Mouse (Mus musculus) neural tube, embryonic 11.5 days (tissue): Measurements from ENCODE around the gene Pcnx4. TPM values are rescaled to one million over a fixed set of nuclear protein-coding genes. Genes with fewer than 3 reads are reported as not detected.

Experiments
- ATAC-seq: fragments of 200-750 bp; cut with Nextera tagmentation; 2 replicates; pipeline ENCODE4 v1.8.0; 2017; ENCODE audit warnings: moderate number of reproducible peaks, mild to moderate bottlenecking, moderate TSS enrichment, moderate library complexity; ENCODE audit not compliant: insufficient read depth, low FRiP score, low TSS enrichment
- DNase-seq: peaks from one replicate; pipeline ENCODE4 v3.0.0-alpha.2; 2015; ENCODE audit warnings: low spot score
- H3K27ac ChIP-seq: fragments of 300-500 bp; sonication (generic); 2 replicates; pipeline ENCODE4 v1.5.1; 2014; ENCODE audit warnings: low read depth, mild to moderate bottlenecking, low read length
- H3K27me3 ChIP-seq: fragments of 300-500 bp; sonication (generic); 2 replicates; pipeline ENCODE4 v1.6.1; 2014; ENCODE audit warnings: mild to moderate bottlenecking, low read length, mixed read lengths; ENCODE audit not compliant: control insufficient read depth, insufficient read depth
- H3K36me3 ChIP-seq: fragments of 300-500 bp; sonication (generic); 2 replicates; pipeline ENCODE4 v1.6.1; 2014; ENCODE audit warnings: mild to moderate bottlenecking, low read length, moderate library complexity, mixed read lengths; ENCODE audit not compliant: control insufficient read depth, insufficient read depth
- H3K4me1 ChIP-seq: fragments of 300-500 bp; sonication (generic); 2 replicates; pipeline ENCODE4 v1.6.1; 2014; ENCODE audit warnings: low read length, mixed read lengths; ENCODE audit not compliant: control insufficient read depth, insufficient read depth
- H3K4me2 ChIP-seq: fragments of 300-500 bp; sonication (generic); 2 replicates; pipeline ENCODE4 v1.6.1; 2014; ENCODE audit warnings: low read depth, mild to moderate bottlenecking, moderate library complexity
- H3K4me3 ChIP-seq: fragments of 300-500 bp; sonication (generic); 2 replicates; pipeline ENCODE4 v1.5.1; 2014; ENCODE audit warnings: low read depth, low read length
- H3K9ac ChIP-seq: fragments of 300-500 bp; sonication (generic); 2 replicates; pipeline ENCODE4 v1.6.1; 2014; ENCODE audit warnings: mild to moderate bottlenecking, low read length
- H3K9me3 ChIP-seq: fragments of 300-500 bp; sonication (generic); 2 replicates; pipeline ENCODE4 v1.6.1; 2016; ENCODE audit warnings: low read length; ENCODE audit not compliant: control insufficient read depth
- WGBS: fragments of 180-500 bp; shearing (Covaris S2); extraction: QIAGEN DNeasy Blood & Tissue Kit; methylation state at CpG from one replicate; pipeline ENCODE4 v1.1.7; 2014; 5-methylcytosine and 5-hydroxymethylcytosine counted together
- polyA plus RNA-seq: library from polyadenylated mRNA; unstranded; fragments of >200 nt; fragmentation: Nextera tagmentation; extraction: Ambion mirVana; gene quantifications from 2 replicates; pipeline ENCODE4 v1.2.1, GENCODE M21; 2014

The Pcnx4 gene
- polyA plus RNA-seq, result 16.5 and 18.1 TPM in 2 replicates

- Histone ChIP-seq H3K9me3 (no peaks in the 10 kb centered on the region), H3K9ac (peak within 1 kb of the TSS; percentile 64), H3K4me3 (peak within 1 kb of the TSS; percentile 64), H3K36me3 (no peaks in the 10 kb centered on the region), H3K27me3 (no peaks in the 10 kb centered on the region), H3K27ac (peak within 1 kb of the TSS; percentile 20; the same call in 1 of the 2 replicates), H3K4me1 (0 out of 2 replicates have a peak, but pooled peaks cover 2% of the 10 kb centered on the region), H3K4me2 (peak within 1 kb of the TSS; percentile 65)
- WGBS, result 0% methylated on average over 44 of the region's 45 CpGs
- ATAC-seq (peak; percentile 99), DNase-seq (peak; percentile 98)
Measured at GRCm38 (mm10) chr12:72536021-72536597, at the start of gene Pcnx4. TSS of gene Pcnx4 (plus strand) at chr12:72536383.

- Histone ChIP-seq H3K9ac (no peak overlapping the region), H3K27ac (no peak overlapping the region), H3K36me3 (no peaks in the 10 kb centered on the region), H3K27me3 (no peaks in the 10 kb centered on the region), H3K4me2 (no peak overlapping the region), H3K9me3 (no peaks in the 10 kb centered on the region), H3K4me1 (no peaks in the 10 kb centered on the region), H3K4me3 (no peak overlapping the region)
- DNase-seq (no peak), ATAC-seq (no peak)
- WGBS, result 84% methylated on average over 3 of the region's 3 CpGs
Measured at GRCm38 (mm10) chr12:72487498-72487897, 48.7 kb upstream of the Pcnx4 start.

- no peaks in the 10 kb centered on the region for H3K4me1 ChIP-seq
- ATAC-seq, result no peak
- WGBS, result 94% methylated on average over 3 of the region's 3 CpGs
Measured at GRCm38 (mm10) chr12:72489995-72490394, 46.2 kb upstream of the Pcnx4 start.

GRCm38 (mm10) chr12:72491063-72491719 lies 45.0 kb upstream of the Pcnx4 start:
- Histone ChIP-seq H3K9me3 (no peaks in the 10 kb centered on the region), H3K4me1 (no peaks in the 10 kb centered on the region), H3K27me3 (no peaks in the 10 kb centered on the region), H3K36me3 (no peaks in the 10 kb centered on the region), H3K4me3 (no peak overlapping the region), H3K9ac (no peak overlapping the region), H3K4me2 (no peak overlapping the region), H3K27ac (no peak overlapping the region)
- DNase-seq (no peak), ATAC-seq (no peak)
- 70% methylated on average over 3 of the region's 3 CpGs for WGBS

More at GRCm38 (mm10) chr12:72489995-72490394, 46.2 kb upstream of the Pcnx4 start:
- no peaks in the 10 kb centered on the region for H3K36me3 ChIP-seq
- no peaks in the 10 kb centered on the region for H3K27me3 ChIP-seq
- no peak overlapping the region for H3K9ac ChIP-seq
- no peaks in the 10 kb centered on the region for H3K9me3 ChIP-seq
- no peak overlapping the region for H3K4me3 ChIP-seq
- DNase-seq, result no peak
- H3K27ac ChIP-seq, result no peak overlapping the region
- no peak overlapping the region for H3K4me2 ChIP-seq

- WGBS, result 65% methylated on average over 12 of the region's 12 CpGs
- H3K27ac ChIP-seq, result no peak overlapping the region
- DNase-seq (no peak), ATAC-seq (peak; percentile 63; the same call in 1 of the 2 replicates)
- H3K4me2 ChIP-seq, result no peak overlapping the region
- H3K36me3 ChIP-seq, result no peaks in the 10 kb centered on the region
- H3K9ac ChIP-seq, result no peak overlapping the region
- no peaks in the 10 kb centered on the region for H3K9me3 ChIP-seq
- no peaks in the 10 kb centered on the region for H3K4me1 ChIP-seq
- H3K27me3 ChIP-seq, result no peaks in the 10 kb centered on the region
- no peak overlapping the region for H3K4me3 ChIP-seq
Measured at GRCm38 (mm10) chr12:72496866-72497600, 39.1 kb upstream of the Pcnx4 start.

GRCm38 (mm10) chr12:72509606-72510005 lies 26.6 kb upstream of the Pcnx4 start:
- ATAC-seq (no peak), DNase-seq (no peak)
- WGBS, result 61% methylated on average over 7 of the region's 7 CpGs
- no peaks in the 10 kb centered on the region for H3K4me1 ChIP-seq
- no peaks in the 10 kb centered on the region for H3K27me3 ChIP-seq
- H3K27ac ChIP-seq, result no peak overlapping the region
- no peak overlapping the region for H3K4me3 ChIP-seq
- no peaks in the 10 kb centered on the region for H3K36me3 ChIP-seq
- no peak overlapping the region for H3K4me2 ChIP-seq
- H3K9ac ChIP-seq, result no peak overlapping the region
- no peaks in the 10 kb centered on the region for H3K9me3 ChIP-seq

GRCm38 (mm10) chr12:72515446-72515845 lies 20.7 kb upstream of the Pcnx4 start:
- 77% methylated on average over 3 of the region's 3 CpGs for WGBS
- DNase-seq (no peak), ATAC-seq (no peak)

GRCm38 (mm10) chr12:72518114-72518728 lies 18.0 kb upstream of the Pcnx4 start:
- H3K36me3 ChIP-seq, result no peaks in the 10 kb centered on the region
- H3K27ac ChIP-seq, result no peak overlapping the region
- 45% methylated on average over 12 of the region's 12 CpGs for WGBS
- no peaks in the 10 kb centered on the region for H3K9me3 ChIP-seq
- peak; percentile 26 for DNase-seq
- 0 out of 2 replicates have a peak, but pooled peaks cover 2% of the 10 kb centered on the region for H3K4me1 ChIP-seq
- H3K4me3 ChIP-seq, result no peak overlapping the region
- ATAC-seq, result no peak; the same call in 1 of the 2 replicates
- peak overlapping the region; percentile 20 for H3K4me2 ChIP-seq
- H3K27me3 ChIP-seq, result no peaks in the 10 kb centered on the region
- H3K9ac ChIP-seq, result no peak overlapping the region

More at GRCm38 (mm10) chr12:72515446-72515845, 20.7 kb upstream of the Pcnx4 start:
- no peaks in the 10 kb centered on the region for H3K36me3 ChIP-seq
- H3K4me3 ChIP-seq, result no peak overlapping the region
- H3K27ac ChIP-seq, result no peak overlapping the region
- H3K4me1 ChIP-seq, result 0 out of 2 replicates have a peak, but pooled peaks cover 2% of the 10 kb centered on the region
- no peak overlapping the region for H3K4me2 ChIP-seq
- H3K27me3 ChIP-seq, result no peaks in the 10 kb centered on the region
- no peaks in the 10 kb centered on the region for H3K9me3 ChIP-seq
- no peak overlapping the region for H3K9ac ChIP-seq
